Mouse (Mus musculus): ENCODE measurements around the gene Cacnb4.

- no peak for TF ChIP-seq GATA1 (IDR thresholded peaks at IDR 0.05; ENCODE audit: borderline replicate concordance, low read length)
- TF ChIP-seq FLI1 (IDR thresholded peaks at IDR 0.05; ENCODE audit: low read length), result no peak
Observed at GRCm38 (mm10) chr2:52440420-52441015, 236.1 kb downstream of the Cacnb4 start.

All from megakaryocyte, embryonic 14.5 days (primary cell).